Mouse (Mus musculus) forebrain, embryonic 12.5 days (tissue): ENCODE measurements around the gene Tpd52l2. TPM values are rescaled to one million over a fixed set of nuclear protein-coding genes. Genes with fewer than 3 reads are reported as not detected.

Experiments used
- ATAC-seq: fragments of 200-750 bp; cut with Nextera tagmentation; 2 replicates; pipeline ENCODE4 v1.8.0; 2017; ENCODE audit warnings: moderate TSS enrichment; ENCODE audit not compliant: low FRiP score
- H3K27ac ChIP-seq: fragments of 300-500 bp; sonication (generic); 2 replicates; pipeline ENCODE4 v1.5.1; 2016; ENCODE audit warnings: mild to moderate bottlenecking
- H3K27me3 ChIP-seq: fragments of 300-500 bp; sonication (generic); 2 replicates; pipeline ENCODE4 v1.6.1; 2016; ENCODE audit warnings: mild to moderate bottlenecking
- H3K36me3 ChIP-seq: fragments of 300-500 bp; sonication (generic); replicated peaks from 2 replicates; pipeline ENCODE4 v1.6.1; 2016; ENCODE audit warnings: mild to moderate bottlenecking
- H3K4me1 ChIP-seq: fragments of 300-500 bp; sonication (generic); 2 replicates; pipeline ENCODE4 v1.6.1; 2016
- H3K4me2 ChIP-seq: fragments of 300-500 bp; sonication (generic); 2 replicates; pipeline ENCODE4 v1.6.1; 2016; ENCODE audit warnings: mild to moderate bottlenecking, moderate library complexity
- H3K4me3 ChIP-seq: fragments of 300-500 bp; sonication (generic); replicated peaks from 2 replicates; pipeline ENCODE4 v1.5.1; 2016; ENCODE audit warnings: mild to moderate bottlenecking
- H3K9ac ChIP-seq: fragments of 300-500 bp; sonication (generic); 2 replicates; pipeline ENCODE4 v1.6.1; 2016; ENCODE audit warnings: mild to moderate bottlenecking
- H3K9me3 ChIP-seq: fragments of 300-500 bp; sonication (generic); 2 replicates; pipeline ENCODE4 v1.6.1; 2016
- WGBS: fragments of 180-500 bp; shearing (Covaris S2); methylation state at CpG from one replicate; pipeline ENCODE4 v1.1.7; 2016; 5-methylcytosine and 5-hydroxymethylcytosine counted together
- polyA plus RNA-seq: library from polyadenylated mRNA; unstranded; fragments of >200 nt; fragmentation: Nextera tagmentation; extraction: Ambion mirVana; gene quantifications from 2 replicates; pipeline ENCODE4 v1.2.1, GENCODE M21; 2016

Gene Tpd52l2
- polyA plus RNA-seq, 1 experiment from 2014 or later: 133 TPM

DNA sequence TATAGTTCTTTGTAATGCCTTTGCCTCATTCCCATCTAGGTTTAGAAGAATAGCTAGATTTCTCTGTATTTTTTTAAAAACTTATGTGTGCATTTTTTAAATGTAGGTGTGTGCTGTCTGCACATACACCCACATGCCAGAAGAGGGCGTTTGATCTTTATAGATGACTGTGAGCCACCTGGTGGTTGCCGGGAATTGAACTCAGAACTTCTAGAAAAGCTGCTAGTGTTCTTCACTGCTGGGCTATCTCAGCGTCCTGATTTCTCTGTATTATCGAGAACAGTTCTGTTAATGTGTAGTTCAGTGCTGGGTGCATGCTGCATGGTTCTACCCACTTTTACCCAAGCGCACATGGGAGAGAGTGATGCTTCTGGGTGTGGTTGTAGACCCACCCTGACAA, 25.9 kb downstream of the Tpd52l2 start:
- peaks cover 28% of the 10 kb centered on the region for H3K4me1 ChIP-seq
- no peak overlapping the region for H3K4me3 ChIP-seq
- H3K27me3 ChIP-seq: no peaks in the 10 kb centered on the region
- WGBS: 75% methylated on average over 5 of the region's 5 CpGs
- ATAC-seq: no peak
- no peak overlapping the region for H3K9ac ChIP-seq
- H3K27ac ChIP-seq: no peak overlapping the region
- H3K9me3 ChIP-seq: no peaks in the 10 kb centered on the region
- H3K36me3 ChIP-seq: peaks cover 3% of the 10 kb centered on the region; the same call in 1 of the 2 replicates
- H3K4me2 ChIP-seq: no peak overlapping the region

DNA sequence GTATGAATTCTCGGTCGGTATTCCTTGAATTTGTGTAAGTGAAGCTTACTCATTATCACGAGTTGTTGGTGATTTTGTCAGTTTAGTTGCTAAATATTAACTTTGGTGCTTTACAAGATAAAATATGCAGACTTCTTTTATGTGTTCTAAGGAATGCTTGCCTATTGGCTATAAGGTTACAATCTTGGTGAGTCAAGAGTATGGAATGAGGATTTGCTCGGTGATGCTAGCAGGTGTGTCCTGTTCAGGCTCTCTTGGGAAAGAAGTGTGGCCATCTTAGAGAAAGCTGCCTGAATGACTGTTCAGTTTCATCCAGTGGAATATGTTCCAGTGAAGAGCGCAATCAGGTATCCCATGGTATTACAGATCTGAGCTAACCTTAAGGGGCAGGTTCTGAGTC, 28.6 kb downstream of the Tpd52l2 start:
- Histone ChIP-seq H3K9ac (no peak overlapping the region), H3K4me2 (no peak overlapping the region), H3K4me1 (peaks cover 20% of the 10 kb centered on the region), H3K4me3 (no peak overlapping the region), H3K27me3 (no peaks in the 10 kb centered on the region), H3K27ac (no peak overlapping the region), H3K9me3 (0 out of 2 replicates have a peak, but pooled peaks cover 1% of the 10 kb centered on the region), H3K36me3 (peaks cover 10% of the 10 kb centered on the region)
- 93% methylated on average over 5 of the region's 5 CpGs for WGBS
- ATAC-seq: no peak

DNA sequence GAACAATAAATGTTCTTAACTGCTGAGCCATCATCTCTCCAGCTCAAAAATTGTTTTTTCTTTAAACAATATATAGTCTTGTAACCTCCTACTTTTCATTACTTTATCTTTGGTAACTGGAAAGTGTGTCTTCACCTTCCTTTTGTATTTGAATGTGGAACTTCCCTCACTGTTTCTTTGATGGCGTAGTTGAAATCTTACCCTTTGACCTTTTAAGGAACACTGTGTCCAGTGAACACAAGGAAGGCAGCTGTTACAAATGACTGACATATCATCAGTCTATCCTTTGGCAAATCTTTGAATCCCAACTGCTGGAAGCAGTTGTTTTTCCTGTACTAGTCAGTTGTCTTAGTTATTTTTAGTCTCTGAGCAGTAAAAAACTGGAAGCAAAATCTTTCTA, 32.1 kb downstream of the Tpd52l2 start:
- H3K27me3 ChIP-seq: no peaks in the 10 kb centered on the region
- no peak overlapping the region for H3K9ac ChIP-seq
- H3K4me2 ChIP-seq: no peak overlapping the region
- no peak overlapping the region for H3K4me3 ChIP-seq
- H3K4me1 ChIP-seq: no peaks in the 10 kb centered on the region
- H3K27ac ChIP-seq: no peak overlapping the region
- peaks cover 19% of the 10 kb centered on the region for H3K36me3 ChIP-seq
- ATAC-seq: no peak
- 84% methylated on average over 1 of the region's 1 CpGs for WGBS
- 0 out of 2 replicates have a peak, but pooled peaks cover 9% of the 10 kb centered on the region for H3K9me3 ChIP-seq

DNA sequence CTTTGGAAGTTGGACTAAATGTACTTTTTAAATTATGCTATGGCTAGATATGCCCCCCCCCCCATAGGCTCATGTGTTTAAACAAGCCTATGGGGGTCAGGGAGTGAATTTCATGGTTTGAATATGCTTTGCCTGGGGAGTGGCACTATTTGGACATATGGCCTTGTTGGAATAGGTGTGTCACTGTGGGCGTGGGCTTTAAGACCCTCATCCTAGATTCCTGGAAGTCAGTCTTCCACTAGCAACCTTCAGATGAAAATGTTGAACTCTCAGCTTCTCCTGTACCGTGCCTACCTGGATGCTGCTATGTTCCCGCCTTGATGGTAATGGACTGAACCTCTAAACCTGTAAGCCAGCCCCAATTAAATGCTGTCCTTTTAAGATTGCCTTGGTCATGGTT, 35.6 kb downstream of the Tpd52l2 start:
- 95% methylated on average over 3 of the region's 3 CpGs for WGBS
- H3K4me1 ChIP-seq: peaks cover 2% of the 10 kb centered on the region
- H3K9ac ChIP-seq: no peak overlapping the region
- H3K36me3 ChIP-seq: peaks cover 19% of the 10 kb centered on the region
- no peak for ATAC-seq
- H3K27me3 ChIP-seq: no peaks in the 10 kb centered on the region
- H3K4me3 ChIP-seq: no peak overlapping the region
- H3K27ac ChIP-seq: no peak overlapping the region
- no peak overlapping the region for H3K4me2 ChIP-seq
- H3K9me3 ChIP-seq: 0 out of 2 replicates have a peak, but pooled peaks cover 9% of the 10 kb centered on the region

DNA sequence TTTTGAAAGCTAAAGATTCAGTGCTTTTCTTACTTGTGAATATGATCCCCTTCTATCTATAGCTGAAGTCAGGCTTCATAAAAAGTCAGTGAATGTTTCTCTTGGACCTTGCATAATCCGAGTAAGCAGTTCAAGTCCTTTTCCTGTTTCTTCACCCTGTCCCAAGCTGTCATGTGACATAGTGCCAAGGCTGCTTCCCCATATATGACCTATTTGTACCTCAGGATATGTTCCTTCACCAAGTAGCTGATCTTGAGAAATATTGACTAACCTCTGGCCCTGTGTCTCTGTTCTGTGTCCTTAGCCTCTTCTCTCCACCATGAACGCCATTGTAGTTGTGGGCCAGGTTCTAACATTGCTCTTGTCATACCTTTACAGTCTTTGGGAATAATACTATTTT, 39.5 kb downstream of the Tpd52l2 start:
- no peak for ATAC-seq
- H3K36me3 ChIP-seq: peaks cover 10% of the 10 kb centered on the region
- H3K4me1 ChIP-seq: peaks cover 8% of the 10 kb centered on the region
- H3K9me3 ChIP-seq: 0 out of 2 replicates have a peak, but pooled peaks cover 4% of the 10 kb centered on the region
- no peak overlapping the region for H3K4me2 ChIP-seq
- 91% methylated on average over 2 of the region's 2 CpGs for WGBS
- H3K9ac ChIP-seq: no peak overlapping the region
- no peak overlapping the region for H3K4me3 ChIP-seq
- H3K27ac ChIP-seq: no peak overlapping the region
- no peaks in the 10 kb centered on the region for H3K27me3 ChIP-seq

DNA sequence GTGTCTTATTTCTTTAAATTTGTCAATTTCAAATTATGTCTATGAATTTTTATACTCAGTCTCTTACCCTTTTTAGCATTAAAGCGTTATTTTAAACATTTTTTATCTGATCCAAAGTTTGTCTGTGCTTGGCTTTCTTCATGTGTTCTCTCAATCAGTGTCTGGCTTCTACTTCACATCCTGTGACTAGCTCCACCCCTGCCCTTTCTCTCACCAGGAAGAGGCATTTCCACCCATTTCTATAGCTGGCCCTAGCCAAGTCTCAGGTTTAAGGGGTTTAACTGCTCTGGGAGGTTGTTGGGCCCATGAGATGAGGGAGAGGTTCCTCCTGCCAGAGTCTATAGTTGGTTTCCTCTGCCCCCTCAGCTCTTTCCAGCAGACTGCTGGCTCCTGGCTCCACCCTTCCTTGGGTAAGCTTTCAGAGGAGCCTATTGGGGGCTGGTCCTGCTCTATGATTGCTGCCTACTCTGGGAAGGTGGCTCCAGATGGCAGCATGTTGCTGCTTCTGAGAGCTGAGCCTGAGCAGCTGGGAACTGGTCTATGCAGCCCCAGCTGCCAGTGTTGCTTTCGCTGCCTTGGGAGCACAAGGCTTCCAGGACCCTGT, 40.6 kb downstream of the Tpd52l2 start:
- Histone ChIP-seq H3K9ac (no peak overlapping the region), H3K4me1 (peaks cover 8% of the 10 kb centered on the region), H3K27ac (peak overlapping the region; percentile 71), H3K36me3 (0 out of 2 replicates have a peak, but pooled peaks cover 3% of the 10 kb centered on the region), H3K4me3 (no peak overlapping the region), H3K27me3 (no peaks in the 10 kb centered on the region), H3K4me2 (no peak overlapping the region), H3K9me3 (no peaks in the 10 kb centered on the region)
- peak; percentile 77; the same call in 1 of the 2 replicates for ATAC-seq
- WGBS: 92% methylated on average over 2 of the region's 2 CpGs

DNA sequence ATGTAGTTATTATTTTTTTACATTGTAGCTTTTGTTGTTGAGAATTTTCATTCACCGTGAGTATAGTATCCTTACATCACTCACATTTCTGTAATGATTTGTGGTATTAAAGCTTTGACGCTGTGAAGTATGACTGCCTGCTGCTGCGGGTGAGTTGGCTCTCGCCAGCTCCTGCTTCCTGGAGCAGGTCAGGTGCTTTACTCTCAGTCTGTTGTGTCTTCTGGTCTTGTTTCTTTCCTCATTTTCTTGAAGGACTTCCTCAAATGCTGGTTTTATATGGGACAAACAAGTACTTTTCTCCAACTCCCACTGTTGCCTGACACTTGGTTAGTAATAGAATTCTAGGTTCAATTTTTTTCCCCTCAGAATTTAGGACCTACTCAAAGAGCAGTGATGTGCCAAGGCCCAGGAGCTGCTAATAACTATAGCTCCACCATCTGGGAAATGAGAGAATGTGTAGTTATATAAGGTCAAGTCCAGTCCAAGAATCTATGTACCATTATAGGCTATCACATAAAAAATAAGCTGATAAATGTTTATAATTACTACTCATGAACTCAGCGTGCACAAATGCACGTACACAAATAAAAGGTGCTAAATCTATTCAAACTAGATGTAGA, 44.9 kb downstream of the Tpd52l2 start:
- Histone ChIP-seq H3K9ac (no peak overlapping the region), H3K36me3 (peaks cover 12% of the 10 kb centered on the region), H3K9me3 (no peaks in the 10 kb centered on the region), H3K27ac (no peak overlapping the region), H3K4me1 (peaks cover 8% of the 10 kb centered on the region), H3K4me3 (no peak overlapping the region), H3K27me3 (no peaks in the 10 kb centered on the region), H3K4me2 (no peak overlapping the region)
- ATAC-seq: no peak
- WGBS: 94% methylated on average over 6 of the region's 6 CpGs

DNA sequence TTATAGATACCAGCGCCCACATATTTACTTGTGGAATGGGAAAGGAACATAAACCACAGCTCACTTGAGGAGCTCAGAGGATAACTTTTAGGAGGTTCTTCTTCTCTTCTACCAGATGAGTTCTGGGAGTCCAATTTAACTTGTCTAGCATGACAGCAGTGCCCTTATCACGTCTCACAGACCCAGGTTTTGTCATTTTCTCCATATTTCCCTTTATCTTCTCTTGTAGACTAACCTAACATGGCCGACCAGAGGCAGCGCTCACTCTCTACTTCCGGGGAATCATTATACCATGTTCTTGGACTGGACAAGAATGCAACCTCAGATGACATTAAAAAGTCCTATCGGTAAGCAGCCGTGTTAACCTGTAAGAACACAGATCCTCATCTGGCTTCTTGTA, 49.2 kb downstream of the Tpd52l2 start:
- no peak for ATAC-seq
- H3K27ac ChIP-seq: no peak overlapping the region
- no peaks in the 10 kb centered on the region for H3K27me3 ChIP-seq
- no peaks in the 10 kb centered on the region for H3K9me3 ChIP-seq
- peaks cover 52% of the 10 kb centered on the region for H3K36me3 ChIP-seq
- 97% methylated on average over 7 of the region's 7 CpGs for WGBS
- H3K4me2 ChIP-seq: no peak overlapping the region
- no peaks in the 10 kb centered on the region for H3K4me1 ChIP-seq
- H3K9ac ChIP-seq: no peak overlapping the region
- no peak overlapping the region for H3K4me3 ChIP-seq

DNA sequence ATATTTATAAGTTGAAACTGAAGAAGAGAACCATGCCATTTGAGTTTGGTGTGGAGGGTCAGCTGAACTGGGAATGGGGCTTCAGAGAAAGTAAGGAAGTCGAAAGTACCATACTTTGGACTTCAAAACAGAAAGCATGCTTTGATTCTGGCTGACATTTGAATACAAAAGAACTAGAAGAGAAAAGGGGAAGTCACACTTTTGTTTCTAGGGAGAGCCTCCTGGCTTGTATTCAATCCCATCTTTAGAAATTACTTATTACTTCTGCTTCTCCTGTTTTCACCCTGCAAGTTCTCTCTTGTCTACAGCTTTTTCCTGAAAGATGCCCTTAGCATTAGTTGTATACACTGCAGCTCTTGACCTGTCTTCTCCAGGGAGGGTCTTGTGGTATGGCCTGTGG, 51.3 kb downstream of the Tpd52l2 start:
- WGBS: 84% methylated on average over 1 of the region's 1 CpGs
- H3K4me3 ChIP-seq: no peak overlapping the region
- ATAC-seq: no peak
- H3K27me3 ChIP-seq: no peaks in the 10 kb centered on the region
- no peak overlapping the region for H3K9ac ChIP-seq
- peaks cover 68% of the 10 kb centered on the region for H3K36me3 ChIP-seq
- H3K4me2 ChIP-seq: no peak overlapping the region
- H3K27ac ChIP-seq: no peak overlapping the region
- no peaks in the 10 kb centered on the region for H3K9me3 ChIP-seq
- no peaks in the 10 kb centered on the region for H3K4me1 ChIP-seq

DNA sequence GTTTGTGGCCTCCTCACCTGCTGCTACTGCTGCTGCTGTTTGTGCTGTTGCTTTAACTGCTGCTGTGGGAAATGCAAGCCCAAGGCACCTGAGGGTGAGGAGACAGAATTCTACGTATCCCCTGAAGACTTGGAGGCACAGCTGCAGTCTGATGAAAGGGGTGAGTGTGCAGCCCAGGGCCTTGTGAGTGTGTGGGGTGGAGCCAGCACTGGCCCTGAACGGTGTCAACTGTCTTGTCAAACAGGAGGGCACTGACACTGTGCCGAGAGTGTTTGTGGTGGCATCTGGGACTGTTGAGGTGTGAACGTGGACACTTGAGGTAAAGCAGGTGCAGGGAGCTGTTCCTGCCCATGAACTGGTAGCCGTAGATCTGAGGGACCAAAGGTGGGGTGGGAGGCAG, 51.7 kb downstream of the Tpd52l2 start:
- Histone ChIP-seq H3K4me1 (no peaks in the 10 kb centered on the region), H3K27me3 (no peaks in the 10 kb centered on the region), H3K9ac (no peak overlapping the region), H3K4me3 (no peak overlapping the region), H3K36me3 (peaks cover 68% of the 10 kb centered on the region), H3K4me2 (no peak overlapping the region), H3K9me3 (no peaks in the 10 kb centered on the region), H3K27ac (no peak overlapping the region)
- ATAC-seq: no peak
- WGBS: 90% methylated on average over 5 of the region's 5 CpGs

DNA sequence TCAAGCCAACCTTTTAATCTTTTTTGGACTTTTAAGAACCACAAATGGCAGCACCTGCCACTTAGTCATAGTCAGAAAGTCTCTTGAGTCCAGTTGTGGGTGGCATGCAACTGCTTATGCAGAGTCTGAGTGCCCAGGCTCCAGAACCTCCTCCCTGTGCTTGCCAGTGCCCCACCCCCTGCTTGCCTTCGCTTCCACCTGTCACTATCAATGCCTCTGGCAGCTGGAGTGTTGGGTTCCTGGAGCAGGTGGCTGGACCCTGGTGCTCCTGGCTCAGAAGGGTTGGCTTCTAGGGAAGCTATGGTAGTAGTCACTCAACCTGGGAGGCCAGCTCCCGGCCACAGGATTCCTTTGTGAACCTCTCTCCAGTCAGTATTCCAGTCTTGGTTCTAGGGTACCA, 53.3 kb downstream of the Tpd52l2 start:
- Histone ChIP-seq H3K27me3 (no peaks in the 10 kb centered on the region), H3K9ac (no peak overlapping the region), H3K27ac (no peak overlapping the region), H3K36me3 (peaks cover 74% of the 10 kb centered on the region), H3K4me1 (no peaks in the 10 kb centered on the region), H3K4me3 (no peak overlapping the region), H3K9me3 (no peaks in the 10 kb centered on the region), H3K4me2 (no peak overlapping the region)
- no peak for ATAC-seq
- WGBS: 96% methylated on average over 2 of the region's 2 CpGs

DNA sequence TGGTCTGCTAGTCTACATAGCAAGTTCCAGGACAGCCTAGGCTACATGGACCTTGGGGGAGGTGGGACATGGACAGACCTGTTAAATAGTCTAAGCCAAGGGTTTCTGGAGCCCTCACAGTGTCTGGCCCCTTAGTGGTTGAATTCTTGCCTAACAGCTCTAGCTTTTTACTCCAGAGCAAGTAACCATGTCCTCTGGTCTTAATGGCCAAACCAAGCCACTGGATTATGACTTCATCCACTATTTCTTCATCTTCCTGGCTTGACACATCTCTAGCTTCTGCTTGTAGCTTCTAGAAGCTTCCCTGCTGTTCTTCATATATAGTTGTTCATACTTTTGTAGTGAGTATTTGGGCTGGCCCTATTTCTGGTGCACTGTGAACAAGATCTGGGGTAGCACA, 56.8 kb downstream of the Tpd52l2 start:
- H3K36me3 ChIP-seq: peaks cover 48% of the 10 kb centered on the region
- H3K4me3 ChIP-seq: no peak overlapping the region
- H3K4me1 ChIP-seq: no peaks in the 10 kb centered on the region
- no peak for ATAC-seq
- no peak overlapping the region for H3K27ac ChIP-seq
- H3K4me2 ChIP-seq: no peak overlapping the region
- no peaks in the 10 kb centered on the region for H3K9me3 ChIP-seq
- no peak overlapping the region for H3K9ac ChIP-seq
- no peaks in the 10 kb centered on the region for H3K27me3 ChIP-seq

DNA sequence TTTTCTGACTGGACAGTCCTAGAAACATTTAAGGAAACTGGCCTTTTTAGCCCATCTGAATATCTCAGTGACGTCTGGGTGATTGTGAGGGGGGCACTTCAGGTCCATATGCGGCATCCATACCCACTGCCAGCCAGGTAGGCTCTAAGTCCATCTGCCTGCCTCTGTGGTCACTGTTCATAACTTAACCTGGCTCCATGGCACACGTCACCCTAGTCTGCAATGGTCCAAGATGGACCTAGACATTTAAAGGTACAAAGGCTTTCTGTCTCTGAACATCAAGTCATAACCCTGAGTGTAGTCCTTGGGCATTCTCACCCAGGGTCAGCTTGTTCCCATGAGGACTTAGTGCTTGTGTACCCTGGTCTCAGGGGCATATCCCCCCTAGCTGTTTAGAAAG, 70.4 kb downstream of the Tpd52l2 start:
- no peak overlapping the region for H3K4me2 ChIP-seq
- no peak overlapping the region for H3K9ac ChIP-seq

More for the DNA sequence above, 70.4 kb downstream of the Tpd52l2 start:
- no peak overlapping the region for H3K4me3 ChIP-seq
- H3K4me1 ChIP-seq: no peaks in the 10 kb centered on the region
- H3K36me3 ChIP-seq: no peaks in the 10 kb centered on the region
- no peaks in the 10 kb centered on the region for H3K9me3 ChIP-seq
- no peak for ATAC-seq
- no peaks in the 10 kb centered on the region for H3K27me3 ChIP-seq
- H3K27ac ChIP-seq: no peak overlapping the region
- WGBS: 84% methylated on average over 3 of the region's 3 CpGs
